Mouse (Mus musculus) midbrain, postnatal 0 days (tissue): ENCODE data around the gene Sec14l1. TPM values are rescaled to one million over a fixed set of nuclear protein-coding genes. Genes with fewer than 3 reads are reported as not detected.

Experiments used
- ATAC-seq: fragments of 200-750 bp; cut with Nextera tagmentation; 2 replicates; pipeline ENCODE4 v1.8.0; 2017; ENCODE audit warnings: moderate number of reproducible peaks, mild to moderate bottlenecking, moderate TSS enrichment, moderate library complexity; ENCODE audit not compliant: low FRiP score
- DNase-seq: peaks from one replicate; pipeline ENCODE4 v3.0.0-alpha.2; 2015; ENCODE audit warnings: low spot score
- H3K27ac ChIP-seq: fragments of 300-500 bp; sonication (generic); 2 replicates; pipeline ENCODE4 v1.5.1; 2014; ENCODE audit warnings: low read depth, mild to moderate bottlenecking, low read length, mixed read lengths
- H3K27me3 ChIP-seq: fragments of 300-500 bp; sonication (generic); 2 replicates; pipeline ENCODE4 v1.6.1; 2014; ENCODE audit warnings: low read length, control low read depth, mixed read lengths; ENCODE audit not compliant: insufficient read depth
- H3K36me3 ChIP-seq: fragments of 300-500 bp; sonication (generic); 2 replicates; pipeline ENCODE4 v1.6.1; 2014; ENCODE audit warnings: low read length, control low read depth, mixed read lengths; ENCODE audit not compliant: insufficient read depth
- H3K4me1 ChIP-seq: fragments of 300-500 bp; sonication (generic); 2 replicates; pipeline ENCODE4 v1.6.1; 2014; ENCODE audit warnings: mild to moderate bottlenecking, control low read depth, antibody characterized with exemption, low read length, mixed read lengths; ENCODE audit not compliant: insufficient read depth
- H3K4me2 ChIP-seq: fragments of 300-500 bp; sonication (generic); 2 replicates; pipeline ENCODE4 v1.6.1; 2014; ENCODE audit warnings: low read depth, mild to moderate bottlenecking, low read length, mixed read lengths; ENCODE audit not compliant: poor library complexity, severe bottlenecking
- H3K4me3 ChIP-seq: fragments of 300-500 bp; sonication (generic); 2 replicates; pipeline ENCODE4 v1.5.1; 2014; ENCODE audit warnings: low read depth, mild to moderate bottlenecking, low read length, moderate library complexity
- H3K9ac ChIP-seq: fragments of 300-500 bp; sonication (generic); replicated peaks from 2 replicates; pipeline ENCODE4 v1.6.1; 2014; ENCODE audit warnings: mild to moderate bottlenecking, low read length, moderate library complexity, mixed read lengths; ENCODE audit not compliant: poor library complexity, severe bottlenecking
- H3K9me3 ChIP-seq: fragments of 300-500 bp; sonication (generic); 2 replicates; pipeline ENCODE4 v1.6.1; 2016; ENCODE audit warnings: low read length, control low read depth
- CTCF ChIP-seq: IDR thresholded peaks from 2 replicates; pipeline ENCODE4 v1.5.1; 2016; ENCODE audit warnings: antibody characterized with exemption, mild to moderate bottlenecking
- WGBS: fragments of 180-500 bp; shearing (Covaris S2); extraction: QIAGEN DNeasy Blood & Tissue Kit; methylation state at CpG from one replicate; pipeline ENCODE4 v1.1.7; 2014; 5-methylcytosine and 5-hydroxymethylcytosine counted together
- polyA plus RNA-seq: library from polyadenylated mRNA; unstranded; fragments of >200 nt; fragmentation: Nextera tagmentation; extraction: Ambion mirVana; gene quantifications from 2 replicates; pipeline ENCODE4 v1.2.1, GENCODE M21; 2015
- total RNA-seq: library from RNA; depleted of rRNA; stranded (reverse); fragments of >200 nt; gene quantifications from 2 replicates; pipeline ENCODE4 v1.2.3, GENCODE M21; 2014

Gene Sec14l1
- total and polyA plus RNA-seq, 2 experiments from 2014 or later, result 49.2 to 71.1 TPM

DNA sequence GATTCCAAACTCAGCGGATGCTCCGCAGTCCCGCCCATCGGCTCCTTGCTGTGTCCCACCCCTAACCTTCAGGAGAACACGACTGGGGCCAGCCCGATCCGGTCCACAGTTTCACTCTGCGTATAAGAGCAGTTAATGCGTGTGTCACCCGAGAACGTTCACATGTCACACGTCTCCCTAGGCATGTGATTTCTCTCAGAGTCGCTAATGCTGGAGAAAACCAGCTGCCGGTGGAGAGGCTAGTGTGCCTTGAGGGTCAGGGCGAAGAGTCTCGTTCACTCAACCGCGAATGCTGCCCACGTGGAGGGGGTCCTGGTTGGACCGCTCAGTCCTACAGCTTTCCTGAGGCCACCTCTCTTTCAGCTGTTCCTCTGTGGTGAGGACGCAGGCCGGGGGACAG, 23.1 kb upstream of the Sec14l1 start:
- ATAC-seq (no peak), DNase-seq (no peak)
- H3K36me3 ChIP-seq, result no peaks in the 10 kb centered on the region
- no peaks in the 10 kb centered on the region for H3K9me3 ChIP-seq
- no peak overlapping the region for H3K4me3 ChIP-seq
- H3K27me3 ChIP-seq, result no peaks in the 10 kb centered on the region
- no peaks in the 10 kb centered on the region for H3K4me1 ChIP-seq
- peak overlapping the region; percentile 29 for H3K4me2 ChIP-seq
- no peak for TF ChIP-seq CTCF
- peak overlapping the region; percentile 27; the same call in 1 of the 2 replicates for H3K27ac ChIP-seq
- WGBS, result 12% methylated on average over 22 of the region's 22 CpGs
- H3K9ac ChIP-seq, result no peak overlapping the region; the same call in 1 of the 2 replicates

DNA sequence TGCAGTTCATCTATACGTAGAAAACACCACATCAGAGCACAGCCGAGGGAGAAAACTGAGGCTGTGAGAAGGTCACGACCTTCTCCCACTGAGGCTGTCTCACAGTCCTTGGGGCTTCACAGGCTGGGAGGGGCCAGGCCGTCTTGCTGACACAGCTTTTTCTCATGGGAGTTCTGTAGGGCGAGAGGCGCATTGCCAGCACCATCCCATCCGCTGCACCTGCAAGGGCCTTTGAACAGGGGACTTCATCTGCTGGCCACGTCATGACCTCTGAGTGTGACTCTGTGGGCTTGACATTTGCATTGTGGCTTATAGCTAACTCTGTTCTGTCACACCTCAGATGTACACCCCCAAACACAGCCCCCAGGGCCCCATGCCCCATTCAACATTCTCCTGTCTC, 22.3 kb upstream of the Sec14l1 start:
- H3K27ac ChIP-seq, result no peak overlapping the region
- no peak for TF ChIP-seq CTCF
- ATAC-seq, result no peak
- no peaks in the 10 kb centered on the region for H3K4me1 ChIP-seq
- H3K9me3 ChIP-seq, result no peaks in the 10 kb centered on the region
- no peaks in the 10 kb centered on the region for H3K36me3 ChIP-seq
- H3K4me2 ChIP-seq, result no peak overlapping the region
- H3K4me3 ChIP-seq, result no peak overlapping the region
- no peaks in the 10 kb centered on the region for H3K27me3 ChIP-seq
- H3K9ac ChIP-seq, result no peak overlapping the region
- DNase-seq, result no peak
- 37% methylated on average over 8 of the region's 8 CpGs for WGBS

DNA sequence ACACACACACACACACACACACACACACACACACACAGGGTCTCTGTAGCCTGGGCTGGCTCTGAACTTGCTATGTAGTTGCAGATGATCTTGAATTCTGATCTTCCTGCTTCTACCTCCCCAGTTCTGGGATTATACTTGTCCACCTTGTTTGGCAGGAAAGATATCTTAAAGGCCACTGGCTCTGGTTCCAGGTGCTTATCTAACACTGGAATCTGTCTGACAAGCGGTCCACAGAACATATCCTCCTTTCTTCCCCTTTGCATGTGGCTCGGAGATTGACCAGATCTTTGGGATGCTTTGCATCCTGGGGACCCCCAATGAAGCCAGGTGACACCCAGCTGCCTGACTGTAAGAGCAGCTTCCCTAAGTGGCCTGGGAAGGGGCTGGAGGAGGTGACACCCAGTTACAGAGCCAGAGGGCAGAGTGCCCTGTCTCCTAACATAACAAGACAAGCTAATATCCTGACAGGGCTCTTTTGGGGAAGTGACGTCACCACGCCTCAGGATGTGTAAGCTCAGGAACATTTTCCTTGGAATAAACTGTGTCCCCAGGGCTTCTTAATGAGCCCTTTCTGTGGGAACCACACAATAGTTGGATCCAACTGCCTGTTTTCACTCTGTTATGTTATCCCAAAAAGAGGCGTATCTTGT, 20.9 kb upstream of the Sec14l1 start:
- Histone ChIP-seq H3K9ac (no peak overlapping the region), H3K4me1 (no peaks in the 10 kb centered on the region), H3K36me3 (no peaks in the 10 kb centered on the region), H3K4me3 (no peak overlapping the region), H3K27ac (no peak overlapping the region), H3K4me2 (no peak overlapping the region), H3K9me3 (no peaks in the 10 kb centered on the region), H3K27me3 (no peaks in the 10 kb centered on the region)
- no peak for TF ChIP-seq CTCF
- whole genome bisulfite sequencing, result 82% methylated on average over 5 of the region's 5 CpGs
- ATAC-seq (no peak), DNase-seq (no peak)

GRCm38 (mm10) chr11:117094646-117095045, 20.3 kb upstream of the Sec14l1 start:
- 72% methylated on average over 9 of the region's 9 CpGs for WGBS
- DNase-seq, result no peak
- Histone ChIP-seq H3K4me1 (no peaks in the 10 kb centered on the region), H3K4me3 (no peak overlapping the region), H3K9me3 (no peaks in the 10 kb centered on the region), H3K36me3 (no peaks in the 10 kb centered on the region), H3K9ac (no peak overlapping the region), H3K4me2 (no peak overlapping the region), H3K27me3 (no peaks in the 10 kb centered on the region), H3K27ac (no peak overlapping the region)
- TF ChIP-seq CTCF, result no peak
- no peak for ATAC-seq

DNA sequence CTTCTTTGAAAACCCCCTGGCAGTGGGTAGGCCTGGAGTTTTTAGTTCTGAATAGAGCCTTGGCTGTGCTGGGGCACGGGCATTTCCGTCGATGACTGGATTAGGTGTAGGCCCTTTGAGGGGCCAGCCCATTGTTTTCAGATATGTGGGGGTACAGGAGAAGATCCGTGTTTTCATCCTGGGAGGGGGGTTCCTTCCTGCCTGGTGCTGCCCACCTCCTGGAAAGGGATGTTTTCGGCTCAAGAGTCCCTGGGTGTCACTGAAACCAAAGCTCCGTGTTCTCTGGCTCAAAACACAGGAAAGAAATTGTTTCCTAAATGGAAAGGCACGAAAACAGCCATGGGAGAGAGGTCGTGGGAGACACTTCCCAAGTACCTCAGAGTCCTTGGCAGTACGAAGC, 17.9 kb upstream of the Sec14l1 start:
- H3K4me3 ChIP-seq, result no peak overlapping the region
- H3K27ac ChIP-seq, result no peak overlapping the region
- H3K27me3 ChIP-seq, result no peaks in the 10 kb centered on the region
- ATAC-seq (no peak), DNase-seq (no peak)
- no peak overlapping the region for H3K4me2 ChIP-seq
- TF ChIP-seq CTCF, result no peak
- WGBS, result 61% methylated on average over 9 of the region's 9 CpGs
- H3K4me1 ChIP-seq, result peaks cover 3% of the 10 kb centered on the region; the same call in 1 of the 2 replicates
- H3K9me3 ChIP-seq, result no peaks in the 10 kb centered on the region
- no peak overlapping the region for H3K9ac ChIP-seq
- no peaks in the 10 kb centered on the region for H3K36me3 ChIP-seq

- no peak overlapping the region for H3K27ac ChIP-seq
- no peak for ATAC-seq
These were observed 16.8 kb upstream of the Sec14l1 start for GRCm38 (mm10) chr11:117098155-117098554.

More at GRCm38 (mm10) chr11:117098155-117098554, 16.8 kb upstream of the Sec14l1 start:
- no peak for DNase-seq
- Histone ChIP-seq H3K4me2 (no peak overlapping the region), H3K4me3 (no peak overlapping the region), H3K27me3 (no peaks in the 10 kb centered on the region), H3K9ac (no peak overlapping the region), H3K9me3 (no peaks in the 10 kb centered on the region), H3K36me3 (no peaks in the 10 kb centered on the region), H3K4me1 (peaks cover 3% of the 10 kb centered on the region; the same call in 1 of the 2 replicates)
- TF ChIP-seq CTCF, result no peak
- 65% methylated on average over 5 of the region's 5 CpGs for whole genome bisulfite sequencing
